Mouse (Mus musculus) olfactory bulb, adult 2 months (tissue): ENCODE results near the gene Ddx54. TPM values are rescaled to one million over a fixed set of nuclear protein-coding genes. Genes with fewer than 3 reads are reported as not detected.
A peak's percentile ranks its signal among the peaks of the same experiment; 100 is the strongest.

Experiments
- H3K27ac ChIP-seq: fragments of 200-500 bp; 2 replicates; pipeline ENCODE4 v1.5.1; 2012; ENCODE audit warnings: low read depth, low read length; ENCODE audit not compliant: insufficient read depth
- H3K4me1 ChIP-seq: fragments of 200-500 bp; 2 replicates; pipeline ENCODE4 v1.6.1; 2012; ENCODE audit warnings: low read length; ENCODE audit not compliant: control insufficient read depth, insufficient read depth
- H3K4me3 ChIP-seq: fragments of 200-500 bp; 2 replicates; pipeline ENCODE4 v1.5.1; 2012; ENCODE audit warnings: mild to moderate bottlenecking, low read depth, low read length, moderate library complexity; ENCODE audit not compliant: insufficient read depth
- CTCF ChIP-seq: fragments of 200-500 bp; IDR thresholded peaks from 2 replicates; pipeline ENCODE4 v1.5.1; 2012; ENCODE audit warnings: low read depth, mild to moderate bottlenecking, low read length, moderate library complexity; ENCODE audit not compliant: insufficient read depth
- POLR2A ChIP-seq: fragments of 200-500 bp; IDR thresholded peaks from 2 replicates; pipeline ENCODE4 v1.6.1; 2012; ENCODE audit warnings: mild to moderate bottlenecking, low read depth, low read length, moderate library complexity; ENCODE audit not compliant: insufficient read depth
- WGBS: fragments of 180-500 bp; shearing (Covaris S2); methylation state at CpG from one replicate; pipeline ENCODE4 v1.1.7; 2018; 5-methylcytosine and 5-hydroxymethylcytosine counted together
- polyA plus RNA-seq: library from polyadenylated mRNA; stranded (reverse); fragments of >200 nt; gene quantifications from 2 replicates; pipeline ENCODE4 v1.2.4, GENCODE M21; 2012; ENCODE audit warnings: low replicate concordance; ENCODE audit not compliant: missing spikeins, insufficient read depth, insufficient read length

Ddx54 gene
- polyA plus RNA-seq, 1 experiment: not detected

- WGBS: 23% methylated on average over 12 of the region's 12 CpGs
Observed at GRCm38 (mm10) chr5:120647814-120648491, 35.4 kb downstream of the Ddx54 start.

GRCm38 (mm10) chr5:120648569-120649373, 36.2 kb downstream of the Ddx54 start, which contains the start of gene Rasal1:
Gene Rasal1 (plus strand): TSS chr5:120648812.
- H3K4me3 ChIP-seq: peak within 1 kb of the TSS; percentile 45
- 1% methylated on average over 53 of the region's 53 CpGs for WGBS
- peak within 1 kb of the TSS; percentile 27; the same call in 1 of the 2 replicates for H3K27ac ChIP-seq
- H3K4me1 ChIP-seq: peaks cover 26% of the 10 kb centered on the region
- TF ChIP-seq POLR2A: peak; percentile 32; the same call in 1 of the 2 replicates
- TF ChIP-seq CTCF: peak; percentile 83

More at GRCm38 (mm10) chr5:120647814-120648491, 35.4 kb downstream of the Ddx54 start:
- Histone ChIP-seq H3K4me3 (no peak overlapping the region), H3K4me1 (peaks cover 28% of the 10 kb centered on the region), H3K27ac (peak overlapping the region; percentile 27; the same call in 1 of the 2 replicates)
- no peak for TF ChIP-seq POLR2A
- no peak for TF ChIP-seq CTCF

GRCm38 (mm10) chr5:120649374-120649933, 36.9 kb downstream of the Ddx54 start:
- H3K27ac ChIP-seq: no peak overlapping the region
- peak overlapping the region; percentile 45 for H3K4me3 ChIP-seq
- TF ChIP-seq POLR2A (no peak), CTCF (no peak)
- WGBS: 3% methylated on average over 21 of the region's 21 CpGs
- H3K4me1 ChIP-seq: peaks cover 25% of the 10 kb centered on the region

GRCm38 (mm10) chr5:120649938-120650337, 37.4 kb downstream of the Ddx54 start:
- 26% methylated on average over 13 of the region's 13 CpGs for WGBS
- peak overlapping the region; percentile 45; the same call in 1 of the 2 replicates for H3K4me3 ChIP-seq

GRCm38 (mm10) chr5:120651230-120651629, 38.7 kb downstream of the Ddx54 start:
- no peak for TF ChIP-seq POLR2A
- no peak for TF ChIP-seq CTCF
- Histone ChIP-seq H3K4me1 (peaks cover 25% of the 10 kb centered on the region), H3K4me3 (no peak overlapping the region), H3K27ac (no peak overlapping the region)
- 87% methylated on average over 5 of the region's 5 CpGs for WGBS

More at GRCm38 (mm10) chr5:120649938-120650337, 37.4 kb downstream of the Ddx54 start:
- H3K4me1 ChIP-seq: peaks cover 25% of the 10 kb centered on the region
- H3K27ac ChIP-seq: no peak overlapping the region
- no peak for TF ChIP-seq CTCF
- no peak for TF ChIP-seq POLR2A

GRCm38 (mm10) chr5:120652915-120653701, 40.6 kb downstream of the Ddx54 start:
- Histone ChIP-seq H3K27ac (no peak overlapping the region), H3K4me3 (no peak overlapping the region), H3K4me1 (peaks cover 20% of the 10 kb centered on the region)
- TF ChIP-seq POLR2A: no peak
- no peak for TF ChIP-seq CTCF
- 76% methylated on average over 28 of the region's 28 CpGs for WGBS

- Histone ChIP-seq H3K4me1 (peaks cover 15% of the 10 kb centered on the region), H3K4me3 (no peak overlapping the region), H3K27ac (no peak overlapping the region)
- TF ChIP-seq POLR2A (no peak), CTCF (no peak)
- 87% methylated on average over 2 of the region's 2 CpGs for WGBS
Observed at GRCm38 (mm10) chr5:120653873-120654272, 41.3 kb downstream of the Ddx54 start.

- no peak overlapping the region for H3K4me3 ChIP-seq
- peaks cover 14% of the 10 kb centered on the region; the same call in 1 of the 2 replicates for H3K4me1 ChIP-seq
- TF ChIP-seq CTCF (no peak), POLR2A (no peak)
- 83% methylated on average over 12 of the region's 12 CpGs for WGBS
- no peak overlapping the region for H3K27ac ChIP-seq
Observed at GRCm38 (mm10) chr5:120656281-120656751, 43.8 kb downstream of the Ddx54 start.
